Mouse (Mus musculus) neural tube, embryonic 10.5 days (tissue): Measurements from ENCODE around the gene Poln.

Source experiments
- DNase-seq: peaks from one replicate; pipeline ENCODE4 v3.0.0-alpha.2; 2017; ENCODE audit warnings: low spot score; ENCODE audit errors: extremely low spot score

Gene Poln

GRCm38 (mm10) chr5:34119121-34119856 lies 50.0 kb downstream of the Poln start:
- DNase-seq, result no peak

- no peak for DNase-seq
Measured at GRCm38 (mm10) chr5:34105681-34106080, 63.6 kb downstream of the Poln start.

GRCm38 (mm10) chr5:34097333-34097732 lies 71.9 kb downstream of the Poln start:
- no peak for DNase-seq

GRCm38 (mm10) chr5:34093021-34093420 lies 76.2 kb downstream of the Poln start:
- no peak for DNase-seq

- no peak for DNase-seq
Measured at GRCm38 (mm10) chr5:34032520-34032919, 136.7 kb downstream of the Poln start.

- no peak for DNase-seq
Measured at GRCm38 (mm10) chr5:34031022-34031421, 138.2 kb downstream of the Poln start.

GRCm38 (mm10) chr5:34030101-34030500 lies 139.1 kb downstream of the Poln start:
- no peak for DNase-seq

GRCm38 (mm10) chr5:34018968-34019367 lies 150.3 kb downstream of the Poln start:
- no peak for DNase-seq

- DNase-seq, result no peak
Measured at GRCm38 (mm10) chr5:34014652-34015051, 154.6 kb downstream of the Poln start.

GRCm38 (mm10) chr5:34007392-34007941 lies 161.8 kb downstream of the Poln start:
- no peak for DNase-seq

- DNase-seq, result no peak
Measured at GRCm38 (mm10) chr5:34006832-34007231, 162.4 kb downstream of the Poln start.

- DNase-seq, result no peak
Measured at GRCm38 (mm10) chr5:34004618-34005017, 164.6 kb downstream of the Poln start.

GRCm38 (mm10) chr5:34002636-34003035 lies 166.6 kb downstream of the Poln start:
- no peak for DNase-seq

GRCm38 (mm10) chr5:34001401-34001800 lies 167.8 kb downstream of the Poln start:
- no peak for DNase-seq

GRCm38 (mm10) chr5:34000809-34001208 lies 168.4 kb downstream of the Poln start:
- DNase-seq, result no peak

- DNase-seq, result no peak
Measured at GRCm38 (mm10) chr5:33999466-34000090, 169.7 kb downstream of the Poln start.

- DNase-seq, result no peak
Measured at GRCm38 (mm10) chr5:33998505-33998877, 170.8 kb downstream of the Poln start.

- DNase-seq, result no peak
Measured at GRCm38 (mm10) chr5:33997829-33998504, 171.3 kb downstream of the Poln start.

GRCm38 (mm10) chr5:33997051-33997741 lies 172.1 kb downstream of the Poln start:
- peak; percentile 58 for DNase-seq

- DNase-seq, result no peak
Measured at GRCm38 (mm10) chr5:33996694-33997045, 172.6 kb downstream of the Poln start.

GRCm38 (mm10) chr5:33995843-33996693 lies 173.2 kb downstream of the Poln start, which contains the start of gene Nat8l:
Gene Nat8l, plus strand, starts transcription at chr5:33995984.
- DNase-seq, result peak; percentile 90
